Mouse (Mus musculus): ENCODE measurements at regions not wholly inside any gene's neighbourhood (a gene's known extent, or its start where the extent isn't known, plus 50 kb on each side); places are given as distances from the start of the nearest gene placed in this dataset.

- no peak overlapping the region for H3K4me3 ChIP-seq (ENCODE audit: control insufficient read depth in 1 of 2, insufficient read depth in 1 of 2, low read depth in 2 of 2, low read length in 2 of 2)
- DNase-seq (ENCODE audit: low read depth, low spot score): no peak
- no peaks in the 10 kb centered on the region for H3K9me3 ChIP-seq (replicated peaks; ENCODE audit: insufficient read depth, low read length)
- H3K79me2 ChIP-seq (ENCODE audit: control insufficient read depth, insufficient read depth, low read length, poor library complexity): no peaks in the 10 kb centered on the region
- H3K27ac ChIP-seq (ENCODE audit: control insufficient read depth, low read depth, low read length): no peak overlapping the region
- no peak for TF ChIP-seq E2F4 (IDR thresholded peaks at IDR 0.05; ENCODE audit: borderline replicate concordance, low read depth, low read length)
- TF ChIP-seq RCOR1 (IDR thresholded peaks at IDR 0.05; ENCODE audit: low read depth, low read length): no peak
- no peak for TF ChIP-seq NRF1 (IDR thresholded peaks at IDR 0.05; ENCODE audit: insufficient read depth, low read depth, low read length, poor library complexity, severe bottlenecking)
- TF ChIP-seq ZNF384 (IDR thresholded peaks at IDR 0.05; ENCODE audit: low read depth, low read length): no peak
- no peak for TF ChIP-seq POLR2AphosphoS2 (IDR thresholded peaks at IDR 0.05; ENCODE audit: low read length)
- H3K36me3 ChIP-seq (ENCODE audit: control insufficient read depth in 1 of 2, insufficient read depth in 2 of 2, low read length in 2 of 2): no peaks in the 10 kb centered on the region
- no peaks in the 10 kb centered on the region for H3K4me1 ChIP-seq (ENCODE audit: control insufficient read depth in 1 of 2, insufficient read depth in 2 of 2, low read length in 2 of 2)
- H3K27me3 ChIP-seq (ENCODE audit: control insufficient read depth in 1 of 2, insufficient read depth in 2 of 2, low read length in 2 of 2): no peaks in the 10 kb centered on the region
- no peak overlapping the region for H3K9ac ChIP-seq (ENCODE audit: control insufficient read depth, low read depth, low read length, poor library complexity, severe bottlenecking)
Measured at GRCm38 (mm10) chr2:159430577-159431329, 636.1 kb downstream of the Dhx35 start.

- Histone ChIP-seq H3K4me3 (ENCODE audit: control insufficient read depth in 1 of 2, insufficient read depth in 1 of 2, low read depth in 2 of 2, low read length in 2 of 2) (no peak overlapping the region), H3K27ac (ENCODE audit: control insufficient read depth, low read depth, low read length) (no peak overlapping the region), H3K36me3 (ENCODE audit: control insufficient read depth in 1 of 2, insufficient read depth in 2 of 2, low read length in 2 of 2) (no peaks in the 10 kb centered on the region), H3K9me3 (replicated peaks; ENCODE audit: insufficient read depth, low read length) (no peaks in the 10 kb centered on the region), H3K4me1 (ENCODE audit: control insufficient read depth in 1 of 2, insufficient read depth in 2 of 2, low read length in 2 of 2) (no peaks in the 10 kb centered on the region), H3K79me2 (ENCODE audit: control insufficient read depth, insufficient read depth, low read length, poor library complexity) (no peaks in the 10 kb centered on the region), H3K27me3 (ENCODE audit: control insufficient read depth in 1 of 2, insufficient read depth in 2 of 2, low read length in 2 of 2) (no peaks in the 10 kb centered on the region), H3K9ac (ENCODE audit: control insufficient read depth, low read depth, low read length, poor library complexity, severe bottlenecking) (no peak overlapping the region)
- no peak for DNase-seq (ENCODE audit: low read depth, low spot score)
- no peak for TF ChIP-seq MEF2A (IDR thresholded peaks at IDR 0.05; ENCODE audit: extremely low read depth, insufficient replicate concordance, low read depth, low read length, poor library complexity, severe bottlenecking)
Measured at GRCm38 (mm10) chr2:159438961-159439360, 644.4 kb downstream of the Dhx35 start.

GRCm38 (mm10) chr2:159443581-159443980 lies 649.0 kb downstream of the Dhx35 start:
- Histone ChIP-seq H3K36me3 (ENCODE audit: control insufficient read depth in 1 of 2, insufficient read depth in 2 of 2, low read length in 2 of 2) (no peaks in the 10 kb centered on the region), H3K79me2 (ENCODE audit: control insufficient read depth, insufficient read depth, low read length, poor library complexity) (no peaks in the 10 kb centered on the region), H3K9me3 (replicated peaks; ENCODE audit: insufficient read depth, low read length) (no peaks in the 10 kb centered on the region), H3K27ac (ENCODE audit: control insufficient read depth, low read depth, low read length) (no peak overlapping the region), H3K9ac (ENCODE audit: control insufficient read depth, low read depth, low read length, poor library complexity, severe bottlenecking) (no peak overlapping the region), H3K4me3 (ENCODE audit: control insufficient read depth in 1 of 2, insufficient read depth in 1 of 2, low read depth in 2 of 2, low read length in 2 of 2) (no peak overlapping the region), H3K4me1 (ENCODE audit: control insufficient read depth in 1 of 2, insufficient read depth in 2 of 2, low read length in 2 of 2) (no peaks in the 10 kb centered on the region), H3K27me3 (ENCODE audit: control insufficient read depth in 1 of 2, insufficient read depth in 2 of 2, low read length in 2 of 2) (no peaks in the 10 kb centered on the region)
- no peak for TF ChIP-seq CHD1 (IDR thresholded peaks at IDR 0.05; ENCODE audit: low read depth, low read length)
- TF ChIP-seq NRF1 (IDR thresholded peaks at IDR 0.05; ENCODE audit: insufficient read depth, low read depth, low read length, poor library complexity, severe bottlenecking): no peak
- TF ChIP-seq ETS1 (IDR thresholded peaks at IDR 0.05; ENCODE audit: low read depth, low read length): no peak
- TF ChIP-seq POLR2A (IDR thresholded peaks at IDR 0.05; ENCODE audit: control insufficient read depth in 1 of 2, insufficient read depth in 1 of 2, low read depth in 1 of 2, low read length in 2 of 2, poor library complexity in 1 of 2): no peak
- TF ChIP-seq MAX (IDR thresholded peaks at IDR 0.05; ENCODE audit: low read length): no peak
- no peak for TF ChIP-seq E2F4 (IDR thresholded peaks at IDR 0.05; ENCODE audit: borderline replicate concordance, low read depth, low read length)
- no peak for TF ChIP-seq POLR2AphosphoS2 (IDR thresholded peaks at IDR 0.05; ENCODE audit: low read length)
- no peak for TF ChIP-seq GATA1 (IDR thresholded peaks at IDR 0.05; ENCODE audit: low read depth, low read length)
- TF ChIP-seq ELF1 (IDR thresholded peaks at IDR 0.05; ENCODE audit: low read depth, low read length): no peak
- TF ChIP-seq ZKSCAN1 (IDR thresholded peaks at IDR 0.05; ENCODE audit: low read depth, low read length): no peak
- TF ChIP-seq USF1 (IDR thresholded peaks at IDR 0.05; ENCODE audit: low read depth, low read length): no peak
- TF ChIP-seq UBTF (IDR thresholded peaks at IDR 0.05; ENCODE audit: borderline replicate concordance, insufficient read depth, low read depth, low read length): no peak
- TF ChIP-seq NELFE (IDR thresholded peaks at IDR 0.05; ENCODE audit: low read depth, low read length): no peak
- no peak for TF ChIP-seq MAZ (IDR thresholded peaks at IDR 0.05; ENCODE audit: low read depth, low read length)
- TF ChIP-seq HCFC1 (IDR thresholded peaks at IDR 0.05; ENCODE audit: low read depth, low read length): no peak
- no peak for TF ChIP-seq POLR2AphosphoS5 (IDR thresholded peaks at IDR 0.05; ENCODE audit: borderline replicate concordance, low read depth, low read length)
- no peak for DNase-seq (ENCODE audit: low read depth, low spot score)
